Mouse (Mus musculus): ENCODE measurements around the gene Hoxb8.

The Hoxb8 gene

DNA sequence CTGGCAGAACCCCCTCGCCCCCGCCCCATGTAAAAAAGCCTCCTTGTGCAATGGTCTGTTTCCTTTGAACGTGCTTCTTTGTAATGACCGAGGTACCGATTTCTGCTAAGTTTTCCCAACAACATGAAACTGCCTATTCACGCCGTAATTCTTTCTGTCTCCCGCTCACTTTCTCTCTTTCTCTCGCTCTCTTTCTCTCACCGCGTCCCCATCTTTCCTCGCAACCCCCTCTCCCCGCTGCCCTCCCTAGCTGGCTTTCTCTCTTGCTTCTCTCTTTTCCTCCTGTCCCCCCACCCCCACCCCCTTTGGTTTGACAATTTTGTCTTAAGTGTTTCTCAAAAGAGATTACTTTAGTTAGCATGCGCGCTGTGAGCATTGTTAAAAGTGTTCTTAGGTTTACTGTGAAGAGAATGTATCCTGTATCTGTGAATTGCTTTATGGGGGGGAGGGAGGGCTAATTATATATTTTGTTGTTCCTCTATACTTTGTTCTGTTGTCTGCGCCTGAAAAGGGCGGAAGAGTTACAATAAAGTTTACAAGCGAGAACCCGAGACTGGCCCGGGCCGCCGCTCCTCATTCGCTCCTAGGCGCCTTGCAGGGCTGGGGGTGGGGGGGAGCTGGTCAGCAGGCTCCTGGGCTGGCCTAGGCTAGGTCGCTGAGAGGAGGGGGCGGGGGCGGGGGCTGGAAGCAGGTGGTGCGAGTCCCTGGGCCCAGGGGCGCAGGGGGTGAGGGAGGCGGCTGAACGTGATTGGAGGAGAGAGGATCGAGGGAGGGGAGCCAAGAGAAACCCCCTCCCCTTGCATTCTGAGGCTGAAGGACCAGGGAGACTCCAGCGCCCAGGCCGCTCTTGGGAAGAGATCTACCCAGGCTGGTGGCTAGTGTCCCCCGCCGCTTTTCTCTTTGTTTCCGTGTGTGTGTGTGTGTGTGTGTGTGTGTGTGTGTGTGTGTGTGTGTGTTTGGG, 3.3 kb downstream of the Hoxb8 start:
- DNase-seq (ENCODE audit: low spot score in 2 of 2), result no peak

GRCm38 (mm10) chr11:96285771-96286738, 4.3 kb downstream of the Hoxb8 start, which contains the start of gene Hoxb7:
Gene Hoxb7 (plus strand): TSS chr11:96286623.
- DNase-seq (ENCODE audit: low spot score in 2 of 2), result no peak

DNA sequence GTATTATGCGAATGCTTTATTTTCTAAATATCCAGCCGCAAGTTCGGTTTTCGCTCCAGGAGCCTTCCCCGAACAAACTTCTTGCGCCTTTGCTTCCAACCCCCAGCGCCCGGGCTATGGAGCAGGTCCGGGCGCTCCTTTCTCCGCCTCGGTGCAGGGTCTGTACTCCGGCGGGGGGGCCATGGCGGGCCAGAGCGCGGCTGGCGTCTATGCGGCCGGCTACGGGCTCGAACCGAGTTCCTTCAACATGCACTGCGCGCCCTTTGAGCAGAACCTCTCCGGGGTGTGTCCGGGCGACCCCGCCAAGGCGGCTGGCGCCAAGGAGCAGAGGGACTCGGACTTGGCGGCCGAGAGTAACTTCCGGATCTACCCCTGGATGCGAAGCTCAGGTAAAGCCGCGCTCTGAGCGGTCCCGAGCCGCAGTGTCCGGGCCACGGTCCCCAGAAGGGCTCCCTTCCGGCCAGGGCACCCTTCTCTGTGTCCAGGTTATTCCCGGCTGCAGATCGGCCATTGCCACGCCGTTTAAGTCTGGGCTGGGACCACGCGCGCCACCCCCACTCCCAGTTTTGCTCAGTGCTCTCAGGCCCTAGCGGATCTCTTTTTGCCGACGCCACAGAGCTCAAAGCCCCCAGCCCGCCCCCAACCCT, 5.2 kb downstream of the Hoxb8 start:
- no peak for DNase-seq (ENCODE audit: low spot score in 2 of 2)

DNA sequence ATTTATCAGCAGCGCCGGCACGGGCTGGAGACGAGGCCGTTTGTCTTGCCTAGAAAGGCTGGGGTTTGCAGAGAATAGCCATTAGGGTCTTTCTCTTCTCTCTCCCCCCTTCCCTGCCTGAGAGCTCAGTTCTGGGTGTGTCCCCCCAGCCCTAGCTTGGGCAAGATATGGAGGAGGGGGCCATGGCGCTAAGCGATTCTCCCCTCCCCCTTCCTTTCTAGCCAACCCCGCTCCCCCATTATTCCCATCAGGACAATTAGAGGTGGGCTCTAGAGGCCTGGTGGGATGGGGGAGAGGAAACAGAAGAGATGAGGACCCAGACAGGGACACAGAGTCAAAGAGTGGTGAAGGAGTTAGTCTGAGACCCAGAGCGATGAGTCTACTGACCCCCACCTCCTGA, 5.7 kb downstream of the Hoxb8 start:
- DNase-seq (ENCODE audit: low spot score in 2 of 2), result no peak

DNA sequence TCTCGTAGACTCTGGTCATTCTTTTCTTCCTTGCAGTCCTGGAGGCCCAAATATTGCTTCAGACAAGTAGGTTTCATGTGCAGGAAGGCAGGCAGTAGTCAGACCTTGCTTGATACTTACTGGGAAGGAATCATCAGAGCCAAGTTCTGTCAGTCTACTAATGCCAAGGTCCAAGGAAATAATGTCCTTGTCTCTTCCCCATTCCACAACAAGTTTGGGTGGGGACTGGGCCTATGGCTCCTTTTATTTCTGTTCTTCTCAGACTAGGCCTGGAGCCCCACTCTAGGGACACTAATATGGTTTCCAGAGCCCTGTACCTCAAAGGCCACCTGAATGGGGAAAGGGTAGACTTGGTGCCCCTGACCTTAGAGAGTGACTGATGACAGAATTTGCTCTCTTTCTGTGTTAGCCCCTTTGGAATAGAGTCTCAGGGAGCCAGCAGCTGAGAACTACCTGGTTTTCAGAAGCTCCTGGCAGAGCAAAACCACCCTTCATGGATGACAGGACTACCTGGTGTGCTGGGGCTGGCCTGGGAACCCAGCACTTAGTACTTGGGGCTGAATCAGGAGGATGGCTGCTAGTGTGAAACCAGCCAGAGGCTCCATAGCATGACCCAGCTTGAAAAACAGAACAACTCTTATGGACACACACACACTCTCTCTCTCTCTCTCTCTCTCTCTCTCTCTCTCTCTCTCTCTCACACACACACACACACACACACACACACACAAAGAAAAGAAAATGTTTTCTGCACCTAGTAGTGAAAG, 6.9 kb downstream of the Hoxb8 start:
- no peak for DNase-seq (ENCODE audit: low spot score in 2 of 2)

GRCm38 (mm10) chr11:96289293-96289692, 7.6 kb downstream of the Hoxb8 start:
- no peak for DNase-seq (ENCODE audit: low spot score in 2 of 2)

GRCm38 (mm10) chr11:96289837-96290236, 8.1 kb downstream of the Hoxb8 start:
- no peak for DNase-seq (ENCODE audit: low spot score in 2 of 2)

GRCm38 (mm10) chr11:96290705-96291355, 9.1 kb downstream of the Hoxb8 start:
- no peak for DNase-seq (ENCODE audit: low spot score in 2 of 2)

DNA sequence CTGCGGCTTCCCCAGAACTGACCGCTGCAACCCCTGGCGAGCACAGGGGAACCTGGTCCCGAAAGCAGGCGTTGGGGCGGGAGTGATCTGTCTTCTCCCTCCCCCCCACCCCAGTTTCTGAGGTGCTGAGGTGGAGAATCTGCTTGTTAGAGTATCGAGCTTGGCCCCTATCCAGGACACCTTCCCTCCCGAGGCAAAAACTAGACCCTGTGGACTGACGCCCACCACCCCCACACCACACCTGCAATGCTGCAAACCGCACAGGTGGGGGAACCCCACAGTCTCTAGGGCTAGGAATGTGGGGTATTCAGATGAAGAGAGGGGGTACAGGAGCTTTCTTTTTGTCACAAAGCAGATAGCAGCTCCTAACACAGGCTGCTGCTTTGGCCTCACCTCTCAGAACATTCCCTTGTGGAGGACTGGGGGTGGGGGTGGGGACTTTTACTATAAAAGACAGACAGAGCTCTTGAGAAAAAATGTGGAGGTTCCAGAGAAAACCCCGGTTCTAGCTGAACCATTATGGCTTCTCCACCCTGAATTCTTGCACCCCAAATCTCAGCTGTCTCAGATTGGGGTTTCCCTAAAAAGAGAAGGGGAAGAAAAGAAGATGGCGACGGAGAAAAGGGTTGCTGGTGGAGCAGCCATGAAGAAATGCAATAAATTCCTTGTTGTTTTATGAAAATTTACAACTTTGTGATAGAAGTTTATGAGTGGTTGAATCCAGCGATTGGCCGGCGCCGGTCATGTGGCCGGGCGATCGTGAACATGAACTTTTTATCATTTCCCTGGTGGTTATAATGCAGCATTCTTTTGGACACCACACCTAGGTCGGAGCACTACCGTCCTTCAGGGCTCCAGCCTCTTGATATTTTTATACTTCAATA, 10.2 kb downstream of the Hoxb8 start, which contains the start of gene Hoxb6:
Gene Hoxb6 (plus strand): TSS at position 796 of the 884 bp plus-strand sequence.
- DNase-seq (ENCODE audit: low spot score in 2 of 2), result no peak

GRCm38 (mm10) chr11:96292565-96293301, 11.0 kb downstream of the Hoxb8 start:
- no peak for DNase-seq (ENCODE audit: low spot score in 2 of 2)

- no peak for DNase-seq (ENCODE audit: low spot score in 2 of 2)
These were observed 11.7 kb downstream of the Hoxb8 start for GRCm38 (mm10) chr11:96293302-96293921.

DNA sequence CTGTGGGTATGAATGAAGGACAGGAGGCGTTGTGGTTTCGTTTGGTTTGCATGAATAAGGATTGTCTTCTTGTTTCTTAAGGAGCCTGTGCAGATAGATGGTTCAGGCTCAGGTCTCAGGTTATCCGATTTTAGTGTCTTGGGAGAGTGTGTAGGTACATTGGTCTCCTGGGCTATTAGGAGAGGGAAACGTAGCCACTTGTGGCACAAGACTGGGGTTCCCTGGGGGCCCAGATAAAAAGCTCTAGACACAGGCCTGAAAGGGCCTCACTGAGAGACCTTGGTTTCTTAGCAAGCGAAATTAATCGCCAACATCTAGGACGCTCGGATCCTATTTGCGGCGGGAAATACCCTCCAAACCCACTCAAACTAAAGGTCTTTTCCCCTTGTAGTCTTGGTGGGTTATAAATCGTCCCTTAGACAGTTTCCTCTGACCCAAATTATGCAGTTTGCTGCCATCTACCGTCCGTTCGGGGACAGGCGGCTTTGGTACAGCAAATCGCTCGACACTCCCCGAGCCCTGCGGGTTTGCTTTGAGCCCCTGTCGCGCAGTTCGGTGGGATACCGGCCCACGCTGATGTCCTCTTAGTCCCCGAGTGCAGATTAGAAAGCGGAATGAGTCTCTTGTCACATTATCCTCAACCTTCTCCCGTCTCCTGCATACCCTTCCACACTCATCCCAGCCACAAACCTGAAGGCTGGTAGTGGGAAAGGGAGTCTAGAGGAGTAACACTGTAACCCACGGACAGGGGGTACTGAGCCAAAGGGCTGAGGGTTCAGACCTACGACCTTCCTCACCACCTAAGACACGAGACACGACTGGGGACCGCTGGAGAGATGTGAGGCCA, 12.8 kb downstream of the Hoxb8 start:
- DNase-seq (ENCODE audit: low spot score in 2 of 2), result peak in 1 of 2 experiments; percentile 56

- no peak for DNase-seq (ENCODE audit: low spot score in 2 of 2)
These were observed 13.6 kb downstream of the Hoxb8 start for GRCm38 (mm10) chr11:96295092-96295835.

- DNase-seq (ENCODE audit: low spot score in 2 of 2), result no peak
These were observed 15.3 kb downstream of the Hoxb8 start for GRCm38 (mm10) chr11:96296997-96297396.

- no peak for DNase-seq (ENCODE audit: low spot score in 2 of 2)
These were observed 15.7 kb downstream of the Hoxb8 start for GRCm38 (mm10) chr11:96297428-96297827.

DNA sequence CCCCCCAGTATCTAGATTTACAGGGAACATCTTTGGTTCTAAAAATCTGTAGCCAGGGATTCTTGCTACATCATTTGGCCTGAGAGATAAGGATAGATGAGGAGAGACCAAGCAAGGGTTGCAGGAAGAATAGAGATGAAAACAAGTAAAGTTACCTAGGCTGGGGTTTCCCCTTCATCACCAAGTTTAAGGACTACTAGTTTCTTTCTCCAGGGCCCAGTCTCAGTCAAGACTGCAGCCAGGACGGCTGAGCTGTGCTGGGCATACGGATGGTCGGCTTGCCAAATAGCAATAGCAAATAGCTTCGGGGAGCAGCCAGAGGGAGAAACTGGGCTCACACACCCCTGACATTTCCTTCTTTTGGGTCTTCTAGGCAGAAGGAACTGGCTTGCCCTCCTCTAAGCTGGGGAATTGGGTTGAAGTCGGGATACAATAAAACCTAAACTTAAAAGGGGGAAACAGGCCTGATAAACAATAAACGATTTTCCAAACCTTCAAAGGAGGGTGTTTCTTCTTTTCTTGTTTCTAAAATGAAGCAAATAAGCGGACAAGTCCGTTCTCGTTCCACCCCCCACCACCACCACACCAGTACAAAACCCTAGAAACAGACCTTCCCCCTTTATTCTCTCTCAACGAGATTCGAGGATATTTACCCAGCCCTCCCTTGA, 16.4 kb downstream of the Hoxb8 start:
- DNase-seq (ENCODE audit: low spot score in 2 of 2), result no peak

Measured in frontal cortex, postnatal 14 days (tissue).